Mouse (Mus musculus): ENCODE measurements around the gene Epm2aip1. TPM values are rescaled to one million over a fixed set of nuclear protein-coding genes. Genes with fewer than 3 reads are reported as not detected.

Epm2aip1 gene
- 42.3 and 50.4 TPM in 2 replicates for polyA plus RNA-seq (2014; fragmentation: Nextera tagmentation; extraction: Ambion mirVana)

- Histone ChIP-seq H3K36me3 (ENCODE audit: control insufficient read depth, insufficient read depth, low read length) (no peaks in the 10 kb centered on the region), H3K9ac (ENCODE audit: low read length) (peak within 1 kb of the TSS; percentile 90), H3K4me1 (ENCODE audit: control insufficient read depth, insufficient read depth, low read length) (peaks cover 33% of the 10 kb centered on the region), H3K27ac (ENCODE audit: low read depth, low read length) (peak within 1 kb of the TSS; percentile 91), H3K9me3 (ENCODE audit: control insufficient read depth, low read length) (no peaks in the 10 kb centered on the region), H3K27me3 (ENCODE audit: control insufficient read depth, insufficient read depth, low read length) (no peaks in the 10 kb centered on the region), H3K4me2 (peak within 1 kb of the TSS; percentile 80), H3K4me3 (ENCODE audit: low read depth, low read length) (peak within 1 kb of the TSS; percentile 86)
- ATAC-seq (ENCODE audit: low FRiP score) (peak; percentile 99), DNase-seq (ENCODE audit: low spot score, missing footprints) (peak; percentile 100)
- under 1% methylated on average over 64 of the region's 64 CpGs for WGBS
These were observed at the start of gene Epm2aip1, which contains the start of gene Mlh1 for GRCm38 (mm10) chr9:111271434-111272160. TSS of gene Epm2aip1 (plus strand) at chr9:111271929. TSS of gene Mlh1 (minus strand) at chr9:111271791.

- Histone ChIP-seq H3K27ac (ENCODE audit: low read depth, low read length) (no peak overlapping the region), H3K27me3 (ENCODE audit: control insufficient read depth, insufficient read depth, low read length) (no peaks in the 10 kb centered on the region), H3K36me3 (ENCODE audit: control insufficient read depth, insufficient read depth, low read length) (peaks cover 13% of the 10 kb centered on the region), H3K4me1 (ENCODE audit: control insufficient read depth, insufficient read depth, low read length) (no peaks in the 10 kb centered on the region), H3K9me3 (ENCODE audit: control insufficient read depth, low read length) (no peaks in the 10 kb centered on the region), H3K9ac (ENCODE audit: low read length) (no peak overlapping the region), H3K4me3 (ENCODE audit: low read depth, low read length) (no peak overlapping the region), H3K4me2 (no peak overlapping the region)
- DNase-seq (ENCODE audit: low spot score, missing footprints) (no peak), ATAC-seq (ENCODE audit: low FRiP score) (no peak)
- WGBS = 96% methylated on average over 5 of the region's 5 CpGs
These were observed 48.3 kb upstream of the Epm2aip1 start for GRCm38 (mm10) chr9:111223406-111223805.

- Histone ChIP-seq H3K4me1 (ENCODE audit: control insufficient read depth, insufficient read depth, low read length) (no peaks in the 10 kb centered on the region), H3K36me3 (ENCODE audit: control insufficient read depth, insufficient read depth, low read length) (peaks cover 15% of the 10 kb centered on the region), H3K4me2 (no peak overlapping the region), H3K4me3 (ENCODE audit: low read depth, low read length) (no peak overlapping the region), H3K9ac (ENCODE audit: low read length) (no peak overlapping the region), H3K27ac (ENCODE audit: low read depth, low read length) (no peak overlapping the region), H3K27me3 (ENCODE audit: control insufficient read depth, insufficient read depth, low read length) (no peaks in the 10 kb centered on the region), H3K9me3 (ENCODE audit: control insufficient read depth, low read length) (no peaks in the 10 kb centered on the region)
- no peak for DNase-seq (ENCODE audit: low spot score, missing footprints)
- 92% methylated on average over 5 of the region's 5 CpGs for WGBS
- ATAC-seq (ENCODE audit: low FRiP score) = no peak
These were observed 43.3 kb upstream of the Epm2aip1 start for GRCm38 (mm10) chr9:111228446-111228845.

GRCm38 (mm10) chr9:111234701-111235100 is 37.0 kb upstream of the Epm2aip1 start:
- Histone ChIP-seq H3K27ac (ENCODE audit: low read depth, low read length) (no peak overlapping the region), H3K4me1 (ENCODE audit: control insufficient read depth, insufficient read depth, low read length) (no peaks in the 10 kb centered on the region), H3K27me3 (ENCODE audit: control insufficient read depth, insufficient read depth, low read length) (no peaks in the 10 kb centered on the region), H3K9ac (ENCODE audit: low read length) (no peak overlapping the region), H3K9me3 (ENCODE audit: control insufficient read depth, low read length) (no peaks in the 10 kb centered on the region), H3K36me3 (ENCODE audit: control insufficient read depth, insufficient read depth, low read length) (peaks cover 5% of the 10 kb centered on the region; the same call in 1 of the 2 replicates), H3K4me3 (ENCODE audit: low read depth, low read length) (no peak overlapping the region), H3K4me2 (no peak overlapping the region)
- no peak for ATAC-seq (ENCODE audit: low FRiP score)
- 86% methylated on average over 9 of the region's 9 CpGs for WGBS
- peak; percentile 64 for DNase-seq (ENCODE audit: low spot score, missing footprints)

- H3K27ac ChIP-seq (ENCODE audit: low read depth, low read length) = no peak overlapping the region
- H3K36me3 ChIP-seq (ENCODE audit: control insufficient read depth, insufficient read depth, low read length) = peaks cover 5% of the 10 kb centered on the region; the same call in 1 of the 2 replicates
- ATAC-seq (ENCODE audit: low FRiP score) (no peak), DNase-seq (ENCODE audit: low spot score, missing footprints) (no peak)
- no peaks in the 10 kb centered on the region for H3K9me3 ChIP-seq (ENCODE audit: control insufficient read depth, low read length)
- no peak overlapping the region for H3K4me2 ChIP-seq
- H3K4me1 ChIP-seq (ENCODE audit: control insufficient read depth, insufficient read depth, low read length) = no peaks in the 10 kb centered on the region
- no peak overlapping the region for H3K4me3 ChIP-seq (ENCODE audit: low read depth, low read length)
- no peak overlapping the region for H3K9ac ChIP-seq (ENCODE audit: low read length)
- H3K27me3 ChIP-seq (ENCODE audit: control insufficient read depth, insufficient read depth, low read length) = no peaks in the 10 kb centered on the region
These were observed 34.0 kb upstream of the Epm2aip1 start for GRCm38 (mm10) chr9:111237726-111238125.

GRCm38 (mm10) chr9:111239821-111240220 is 31.9 kb upstream of the Epm2aip1 start:
- Histone ChIP-seq H3K4me3 (ENCODE audit: low read depth, low read length) (no peak overlapping the region), H3K4me1 (ENCODE audit: control insufficient read depth, insufficient read depth, low read length) (no peaks in the 10 kb centered on the region), H3K9me3 (ENCODE audit: control insufficient read depth, low read length) (no peaks in the 10 kb centered on the region), H3K27me3 (ENCODE audit: control insufficient read depth, insufficient read depth, low read length) (no peaks in the 10 kb centered on the region), H3K36me3 (ENCODE audit: control insufficient read depth, insufficient read depth, low read length) (peaks cover 5% of the 10 kb centered on the region; the same call in 1 of the 2 replicates), H3K27ac (ENCODE audit: low read depth, low read length) (no peak overlapping the region), H3K4me2 (no peak overlapping the region), H3K9ac (ENCODE audit: low read length) (no peak overlapping the region)
- DNase-seq (ENCODE audit: low spot score, missing footprints) (no peak), ATAC-seq (ENCODE audit: low FRiP score) (no peak)
- WGBS = 57% methylated on average over 4 of the region's 4 CpGs

- H3K4me1 ChIP-seq (ENCODE audit: control insufficient read depth, insufficient read depth, low read length) = no peaks in the 10 kb centered on the region
- H3K9me3 ChIP-seq (ENCODE audit: control insufficient read depth, low read length) = no peaks in the 10 kb centered on the region
- DNase-seq (ENCODE audit: low spot score, missing footprints) (no peak), ATAC-seq (ENCODE audit: low FRiP score) (no peak)
- 91% methylated on average over 6 of the region's 6 CpGs for WGBS
- no peaks in the 10 kb centered on the region for H3K36me3 ChIP-seq (ENCODE audit: control insufficient read depth, insufficient read depth, low read length)
- H3K9ac ChIP-seq (ENCODE audit: low read length) = no peak overlapping the region
- H3K4me3 ChIP-seq (ENCODE audit: low read depth, low read length) = no peak overlapping the region
- no peaks in the 10 kb centered on the region for H3K27me3 ChIP-seq (ENCODE audit: control insufficient read depth, insufficient read depth, low read length)
- no peak overlapping the region for H3K27ac ChIP-seq (ENCODE audit: low read depth, low read length)
- H3K4me2 ChIP-seq = no peak overlapping the region
These were observed 28.3 kb upstream of the Epm2aip1 start for GRCm38 (mm10) chr9:111243384-111243783.

- Histone ChIP-seq H3K4me1 (ENCODE audit: control insufficient read depth, insufficient read depth, low read length) (no peaks in the 10 kb centered on the region), H3K36me3 (ENCODE audit: control insufficient read depth, insufficient read depth, low read length) (peaks cover 2% of the 10 kb centered on the region; the same call in 1 of the 2 replicates), H3K9me3 (ENCODE audit: control insufficient read depth, low read length) (no peaks in the 10 kb centered on the region), H3K9ac (ENCODE audit: low read length) (no peak overlapping the region), H3K4me2 (no peak overlapping the region), H3K27me3 (ENCODE audit: control insufficient read depth, insufficient read depth, low read length) (no peaks in the 10 kb centered on the region), H3K27ac (ENCODE audit: low read depth, low read length) (no peak overlapping the region), H3K4me3 (ENCODE audit: low read depth, low read length) (no peak overlapping the region)
- no peak for ATAC-seq (ENCODE audit: low FRiP score)
- no peak for DNase-seq (ENCODE audit: low spot score, missing footprints)
- WGBS = 82% methylated on average over 6 of the region's 6 CpGs
These were observed 26.2 kb upstream of the Epm2aip1 start for GRCm38 (mm10) chr9:111245546-111245945.

GRCm38 (mm10) chr9:111247682-111248246 is 24.0 kb upstream of the Epm2aip1 start:
- no peak for DNase-seq (ENCODE audit: low spot score, missing footprints)
- H3K36me3 ChIP-seq (ENCODE audit: control insufficient read depth, insufficient read depth, low read length) = peaks cover 10% of the 10 kb centered on the region
- 84% methylated on average over 3 of the region's 3 CpGs for WGBS

More at GRCm38 (mm10) chr9:111247682-111248246, 24.0 kb upstream of the Epm2aip1 start:
- Histone ChIP-seq H3K4me2 (no peak overlapping the region), H3K27ac (ENCODE audit: low read depth, low read length) (no peak overlapping the region), H3K4me3 (ENCODE audit: low read depth, low read length) (no peak overlapping the region), H3K4me1 (ENCODE audit: control insufficient read depth, insufficient read depth, low read length) (no peaks in the 10 kb centered on the region), H3K27me3 (ENCODE audit: control insufficient read depth, insufficient read depth, low read length) (no peaks in the 10 kb centered on the region), H3K9ac (ENCODE audit: low read length) (no peak overlapping the region), H3K9me3 (ENCODE audit: control insufficient read depth, low read length) (no peaks in the 10 kb centered on the region)
- ATAC-seq (ENCODE audit: low FRiP score) = no peak

Data from midbrain, embryonic 11.5 days (tissue).